Mouse (Mus musculus) layer of hippocampus, postnatal 25 days (tissue): Measurements from ENCODE around the gene Snrnp200. TPM values are rescaled to one million over a fixed set of nuclear protein-coding genes. Genes with fewer than 3 reads are reported as not detected.
"Not testable (repeated sequence)": the region's sequence is repeated elsewhere in the genome, so short reads cannot be mapped to it uniquely, and the experiment has no call there.

Source experiments
- DNase-seq, 2 experiments: peaks; one replicate each; pipeline ENCODE4 v3.0.0; 2022; ENCODE audit warnings: mixed read lengths in 2 of 2, low spot score in 1 of 2; ENCODE audit errors: extremely low spot score in 1 of 2
- total RNA-seq, 2 experiments: library from RNA; stranded (reverse); gene quantifications; 2 replicates each; pipeline ENCODE4 v1.2.3; 2021

The Snrnp200 gene
- total RNA-seq: 10 to 100 TPM; 84.2 to 88.6 TPM

DNA sequence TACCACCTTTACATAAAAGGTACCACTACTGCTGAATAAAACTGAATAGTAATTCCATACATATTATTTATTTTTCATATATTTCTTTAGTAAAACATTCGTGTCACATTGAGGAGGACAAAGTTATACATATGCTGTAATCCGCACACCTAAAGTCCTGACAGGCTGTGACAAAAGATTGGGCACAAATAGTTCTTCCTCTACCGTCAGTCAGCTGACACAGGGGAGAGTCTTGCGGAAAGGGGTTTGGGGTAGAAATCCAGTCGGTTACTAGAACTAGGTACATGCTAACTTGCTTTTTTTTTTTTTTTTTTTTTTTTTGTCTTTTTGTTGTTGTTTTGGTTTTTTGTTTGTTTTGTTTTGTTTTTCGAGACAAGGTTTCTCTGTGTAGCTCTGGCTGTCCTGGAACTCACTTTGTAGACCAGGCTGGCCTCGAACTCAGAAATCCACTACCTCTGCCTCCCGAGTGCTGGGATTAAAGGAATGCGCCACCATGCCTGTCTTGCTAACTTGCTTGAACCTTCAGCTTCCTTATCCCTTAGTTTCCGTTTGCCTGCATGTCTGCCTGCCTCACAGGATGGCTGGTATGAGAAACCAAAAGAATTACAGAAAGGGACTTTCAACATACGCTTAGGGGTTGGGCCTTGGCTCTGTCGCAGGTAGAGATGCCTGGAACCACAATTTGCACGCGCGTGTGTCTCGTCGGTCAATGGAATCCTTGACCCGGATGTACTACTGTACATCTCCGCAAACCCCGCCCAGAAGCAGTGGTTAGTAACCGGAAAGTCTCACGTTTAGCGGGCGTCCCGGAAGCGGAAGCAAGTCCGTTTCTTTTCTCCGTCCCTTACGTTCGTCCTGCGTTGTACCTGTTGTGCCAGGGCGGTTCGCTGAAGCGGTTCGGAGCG lies at the start of gene Snrnp200, which contains the start of gene 1810024B03Rik:
TSS of gene Snrnp200 (plus strand) at position 840 of the 905 bp plus-strand sequence.
TSS of gene 1810024B03Rik (minus strand) at position 734 of the 905 bp plus-strand sequence.
- DNase-seq: peak; percentile 81 to 85

DNA sequence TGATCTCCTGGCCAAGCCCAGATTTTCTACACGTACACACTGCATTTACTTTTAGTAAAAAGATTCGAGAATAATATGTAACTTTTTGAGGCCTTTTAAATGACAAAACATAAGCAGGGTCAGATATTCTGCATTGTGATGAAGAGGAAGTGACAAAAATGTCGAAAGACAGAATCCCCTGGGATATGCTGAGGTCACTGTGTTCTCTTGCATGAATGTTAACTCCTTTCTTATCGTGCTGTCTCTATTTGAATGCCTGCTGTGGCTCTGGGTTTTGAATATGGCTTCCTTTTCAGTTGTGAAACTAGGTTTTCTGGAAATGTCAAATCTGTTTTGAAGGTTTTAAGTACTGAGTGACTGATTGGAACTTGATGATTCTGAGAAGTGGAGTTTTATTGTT lies 42.5 kb upstream of the Snrnp200 start:
- DNase-seq: no peak

DNA sequence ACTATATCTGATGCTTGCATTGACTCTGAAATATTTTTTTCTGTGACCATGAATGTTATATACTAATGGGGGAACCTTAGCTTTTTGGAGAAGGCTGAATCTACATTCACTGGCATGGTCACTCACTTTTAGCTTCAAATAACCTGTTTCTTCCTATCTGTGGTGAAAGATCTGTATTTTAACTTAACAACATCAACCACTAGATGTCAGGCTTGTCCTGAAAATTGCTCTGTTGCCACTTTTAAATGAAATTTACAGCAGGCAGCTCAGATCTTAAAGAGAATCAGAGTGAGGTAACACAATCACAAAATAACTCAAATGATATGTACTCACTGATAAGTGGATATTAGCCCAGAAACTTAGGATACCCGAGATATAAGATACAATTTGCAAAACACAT lies 41.9 kb upstream of the Snrnp200 start:
- DNase-seq: not testable (repeated sequence)

DNA sequence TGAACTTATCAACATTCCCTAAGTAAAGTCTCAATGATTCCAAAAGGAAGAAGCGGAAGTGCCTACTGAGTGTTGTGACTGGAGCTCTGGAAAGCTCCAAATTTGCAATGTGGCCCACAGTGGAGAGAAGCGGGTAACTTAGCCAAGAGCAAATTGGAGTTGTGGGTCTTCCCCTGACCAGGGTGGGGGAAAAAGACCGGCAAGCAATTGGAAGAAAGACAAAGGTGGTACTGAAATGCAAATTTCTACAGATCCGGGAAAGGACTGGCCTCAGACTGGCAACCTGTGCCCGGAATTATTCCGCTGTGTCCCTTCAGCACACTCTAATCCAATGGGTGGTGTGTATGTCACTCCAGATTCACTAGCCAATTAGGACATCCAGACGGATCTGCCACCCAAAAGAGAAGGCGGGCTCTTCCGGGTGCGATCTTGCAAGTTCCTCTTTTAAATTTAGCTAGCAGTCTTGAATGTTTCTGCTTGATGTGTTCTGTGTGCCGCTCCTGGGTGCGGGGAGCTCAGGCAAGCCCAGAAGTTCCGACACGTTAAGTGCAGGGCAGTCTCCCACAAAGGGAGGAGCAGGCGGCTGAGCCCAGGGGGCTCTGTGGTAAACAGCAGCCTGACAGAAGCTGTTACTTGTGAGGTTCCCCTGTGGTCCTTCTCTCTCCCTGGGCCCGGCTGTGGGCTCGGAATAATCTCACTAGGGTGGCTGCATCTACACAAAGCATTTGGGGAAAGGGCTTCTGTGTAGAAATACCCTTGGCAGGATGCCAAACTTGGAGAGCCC lies 25.4 kb upstream of the Snrnp200 start:
- DNase-seq: peak; percentile 52 to 61

DNA sequence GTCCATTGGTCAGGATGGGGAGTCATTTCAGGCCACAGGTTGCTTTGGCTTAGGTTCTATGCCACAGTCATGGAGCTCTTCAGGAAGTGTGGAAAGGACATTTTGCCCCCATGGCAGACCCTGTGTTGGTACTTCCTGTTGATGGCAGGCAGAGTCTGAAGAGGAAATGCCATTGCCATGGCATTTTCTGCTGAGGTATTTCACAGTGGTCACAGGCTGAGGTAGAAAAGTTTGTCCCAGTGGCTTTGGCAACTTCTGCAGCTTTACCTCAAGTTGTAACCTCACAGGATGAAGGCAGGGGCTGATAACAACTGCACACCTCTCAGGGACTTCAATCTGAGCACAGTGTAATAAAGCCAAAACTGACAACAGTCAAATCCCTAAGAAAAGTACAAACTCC lies 18.6 kb upstream of the Snrnp200 start:
- DNase-seq: no peak

DNA sequence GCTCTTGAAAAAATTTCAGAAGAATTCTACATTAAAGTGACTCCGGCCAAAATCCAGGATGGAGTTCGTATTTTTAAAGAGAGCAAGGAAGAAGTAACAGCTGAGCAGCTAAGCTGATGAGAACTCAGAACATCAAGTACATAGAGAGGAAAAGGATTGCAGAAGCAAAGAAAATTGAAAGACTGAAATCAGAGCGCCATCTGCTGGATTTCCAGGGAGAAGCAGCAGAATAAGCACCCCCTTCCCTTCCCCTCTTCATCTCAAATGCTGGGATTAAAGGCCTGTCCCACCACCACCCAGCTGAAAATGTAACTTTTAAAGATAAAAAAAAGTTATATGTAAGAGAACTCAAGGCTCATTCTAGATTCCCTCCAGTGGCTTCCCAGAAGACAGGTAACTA lies 3.3 kb upstream of the Snrnp200 start:
- peak; percentile 44 to 75 for DNase-seq

DNA sequence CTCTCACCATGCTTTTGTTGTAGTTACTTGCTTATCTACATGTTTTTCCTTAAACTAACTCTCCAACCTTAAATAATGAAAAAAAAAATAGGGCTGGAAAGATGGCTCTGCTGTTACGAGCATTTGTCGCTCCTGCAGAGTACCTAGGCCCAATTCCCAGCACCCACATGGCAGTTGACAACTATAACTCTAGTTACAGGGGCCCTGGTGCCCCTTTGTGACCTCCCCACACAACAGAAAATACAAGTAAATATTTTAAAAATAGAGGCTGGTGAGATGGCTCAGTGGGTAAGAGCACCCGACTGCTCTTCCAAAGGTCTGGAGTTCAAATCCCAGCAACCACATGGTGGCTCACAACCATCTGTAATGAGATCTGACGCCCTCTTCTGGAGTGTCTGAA lies 2.2 kb upstream of the Snrnp200 start:
- not testable (repeated sequence) for DNase-seq

DNA sequence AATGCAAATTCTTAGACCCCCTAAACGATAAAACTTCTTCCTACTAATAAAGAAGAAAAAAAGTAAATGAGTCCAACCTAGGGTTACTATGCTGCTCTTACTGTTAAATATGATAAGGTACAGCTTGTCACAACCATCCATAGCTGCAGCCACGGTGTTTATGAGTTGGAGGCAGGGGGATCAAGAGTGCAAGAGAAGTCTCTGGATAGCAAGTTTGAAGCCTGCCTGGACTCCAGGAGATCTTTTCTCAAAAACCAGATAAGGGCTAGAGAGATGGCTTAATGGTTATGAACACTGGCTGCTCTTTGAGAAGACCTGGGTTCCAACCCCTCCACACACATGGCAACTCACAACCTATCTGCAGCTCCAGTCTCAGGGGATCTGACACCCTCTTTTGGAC lies 1.3 kb upstream of the Snrnp200 start:
- DNase-seq: no peak

DNA sequence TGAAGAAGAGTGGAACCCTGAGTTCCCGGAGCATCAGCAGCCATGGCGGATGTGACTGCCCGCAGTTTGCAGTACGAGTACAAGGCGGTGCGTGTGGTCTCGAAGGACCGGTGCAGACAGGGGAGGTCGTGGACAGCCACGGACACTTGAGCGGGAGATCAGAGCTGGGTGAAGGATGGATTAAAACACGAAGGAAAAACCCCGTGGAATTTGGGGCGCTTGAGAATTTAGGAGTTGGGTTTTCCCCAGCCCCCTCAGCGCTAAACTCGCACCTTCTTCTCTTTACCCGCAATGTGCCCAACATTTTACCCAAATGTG lies 225 bp downstream of the Snrnp200 start:
- no peak for DNase-seq

DNA sequence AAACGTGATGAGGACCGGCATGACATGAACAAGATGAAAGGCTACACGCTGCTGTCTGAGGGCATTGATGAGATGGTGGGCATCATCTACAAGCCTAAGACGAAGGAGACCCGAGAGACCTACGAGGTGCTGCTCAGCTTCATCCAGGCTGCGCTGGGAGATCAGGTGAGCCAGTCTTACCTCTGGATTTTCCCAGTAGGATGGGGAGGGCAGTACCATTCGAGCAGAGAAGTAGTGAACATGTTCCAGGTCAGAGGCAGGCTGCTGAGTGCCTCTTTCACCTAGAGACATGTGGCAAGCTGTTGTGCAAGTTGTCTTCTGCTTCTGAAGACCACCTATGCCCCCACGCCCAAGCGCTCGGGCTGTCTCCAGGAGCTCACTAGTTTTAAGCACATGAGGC lies 2.5 kb downstream of the Snrnp200 start:
- no peak for DNase-seq

DNA sequence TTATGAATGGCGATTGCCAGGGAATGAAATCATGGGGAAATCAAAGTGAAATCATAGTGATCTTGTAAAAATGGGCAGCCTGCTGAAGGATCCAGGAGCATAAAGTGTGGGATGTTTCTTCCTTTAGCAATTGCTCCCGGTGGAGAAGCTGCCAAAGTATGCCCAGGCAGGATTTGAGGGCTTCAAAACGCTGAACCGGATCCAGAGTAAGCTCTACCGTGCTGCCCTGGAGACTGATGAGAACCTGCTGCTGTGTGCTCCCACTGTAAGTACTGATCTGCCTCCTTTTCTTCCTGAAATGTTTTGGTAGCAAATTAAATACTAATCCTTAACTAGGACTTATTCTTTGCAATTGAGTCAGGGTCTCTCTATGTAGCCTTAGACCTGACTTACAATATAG lies 9.6 kb downstream of the Snrnp200 start:
- DNase-seq: no peak

DNA sequence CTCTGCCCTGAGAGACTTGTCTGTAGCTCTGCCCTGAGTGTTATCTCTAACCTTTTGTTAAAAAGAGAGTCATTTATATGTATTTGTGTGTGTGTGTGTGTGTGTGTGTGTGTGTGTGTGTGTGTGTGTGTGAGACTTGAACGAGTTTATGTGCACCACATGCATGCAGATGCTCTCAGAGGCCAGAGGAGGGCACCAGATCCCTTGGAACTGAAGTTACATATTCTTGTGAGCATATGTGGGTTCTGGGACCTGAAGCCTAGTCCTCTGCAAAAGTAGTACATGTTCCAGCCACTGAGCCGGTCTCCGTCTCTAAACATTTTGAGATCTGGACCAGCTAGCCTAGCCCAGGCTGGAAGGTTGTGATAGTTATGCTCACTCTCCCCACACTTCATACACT lies 17.1 kb downstream of the Snrnp200 start:
- DNase-seq: no peak

DNA sequence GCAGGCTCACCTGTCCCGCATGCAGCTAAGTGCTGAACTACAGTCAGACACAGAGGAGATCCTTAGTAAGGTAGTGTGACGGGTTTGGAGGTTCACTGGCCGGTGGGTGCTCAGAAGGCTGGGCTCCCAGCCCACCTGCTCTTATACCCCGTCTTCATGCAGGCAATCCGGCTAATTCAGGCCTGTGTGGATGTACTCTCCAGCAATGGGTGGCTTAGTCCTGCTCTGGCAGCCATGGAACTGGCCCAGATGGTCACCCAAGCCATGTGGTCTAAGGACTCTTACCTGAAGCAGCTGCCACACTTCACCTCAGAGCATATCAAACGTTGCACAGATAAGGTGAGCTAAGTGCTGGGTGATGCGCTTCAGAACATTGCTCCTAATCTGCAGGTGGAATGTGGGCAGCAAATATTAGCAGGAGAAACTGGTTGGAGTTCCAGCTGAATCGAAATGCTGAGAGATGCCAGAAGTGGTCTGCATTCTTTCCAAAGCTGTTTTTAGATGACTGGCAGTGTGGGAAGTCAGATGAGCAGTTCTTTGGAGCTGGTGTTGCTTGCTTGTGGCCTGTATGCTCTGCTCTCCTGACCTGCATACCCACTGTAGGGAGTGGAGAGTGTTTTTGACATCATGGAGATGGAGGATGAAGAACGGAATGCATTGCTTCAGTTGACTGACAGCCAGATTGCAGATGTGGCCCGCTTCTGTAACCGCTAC lies 29.9 kb downstream of the Snrnp200 start:
- DNase-seq: no peak

DNA sequence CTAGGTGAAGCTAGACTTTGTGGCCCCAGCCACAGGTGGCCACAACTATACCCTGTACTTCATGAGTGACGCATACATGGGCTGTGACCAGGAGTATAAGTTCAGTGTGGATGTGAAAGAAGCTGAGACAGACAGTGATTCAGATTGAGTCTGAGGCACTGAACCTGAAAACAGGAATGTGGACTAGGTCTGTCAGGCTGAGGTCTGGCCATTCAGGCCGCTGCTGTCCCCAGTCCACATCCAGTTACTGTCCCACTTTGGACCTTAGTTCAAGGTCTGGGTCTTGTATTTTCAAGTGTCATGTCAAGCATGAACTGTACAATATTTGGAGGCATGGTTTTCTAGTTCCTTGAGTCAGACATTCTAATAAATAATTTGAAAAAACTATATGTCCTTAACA lies 31.9 kb downstream of the Snrnp200 start:
- DNase-seq: no peak

DNA sequence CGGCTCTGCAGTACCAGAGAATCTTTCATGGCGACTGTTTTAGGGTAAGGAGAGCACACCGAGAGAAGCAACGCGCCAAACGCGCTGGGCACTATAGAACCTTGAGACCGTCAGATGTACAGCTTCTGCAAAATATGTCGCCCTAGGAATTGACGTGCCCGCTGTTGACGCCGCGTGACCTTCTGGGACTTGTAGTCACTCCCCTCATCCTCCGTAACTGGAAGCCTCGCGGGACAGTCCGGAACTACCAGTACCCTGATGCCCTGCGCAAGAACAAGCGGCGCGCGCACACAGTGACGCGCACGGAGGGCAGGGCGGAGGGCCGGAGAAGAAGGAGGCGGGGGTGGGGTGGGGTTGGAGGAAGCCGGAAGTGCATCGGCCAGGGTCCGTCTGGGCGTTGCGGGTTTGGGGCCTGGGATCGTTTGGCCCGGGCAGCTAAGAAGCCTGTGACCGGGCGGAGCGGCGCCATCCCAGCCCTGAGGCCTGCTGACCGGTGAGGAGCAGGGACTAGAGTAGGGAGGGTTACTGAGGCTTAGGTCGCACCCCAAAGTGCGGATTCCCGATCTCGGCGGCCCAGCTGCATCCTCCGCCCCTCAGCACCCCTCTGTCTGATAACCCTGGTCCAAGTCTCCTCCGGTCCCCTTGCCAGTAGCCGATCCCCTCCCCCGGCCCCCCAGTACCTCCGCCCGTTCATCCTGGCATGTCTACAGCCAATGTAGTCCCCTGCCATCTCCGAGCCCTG lies 39.6 kb downstream of the Snrnp200 start, which contains the start of the genes Ciao1 and Tmem127:
TSS of gene Ciao1 (minus strand) at position 225 of the 742 bp plus-strand sequence.
TSS of gene Tmem127 (plus strand) at position 317 of the 742 bp plus-strand sequence.
- peak; percentile 89 to 90 for DNase-seq

DNA sequence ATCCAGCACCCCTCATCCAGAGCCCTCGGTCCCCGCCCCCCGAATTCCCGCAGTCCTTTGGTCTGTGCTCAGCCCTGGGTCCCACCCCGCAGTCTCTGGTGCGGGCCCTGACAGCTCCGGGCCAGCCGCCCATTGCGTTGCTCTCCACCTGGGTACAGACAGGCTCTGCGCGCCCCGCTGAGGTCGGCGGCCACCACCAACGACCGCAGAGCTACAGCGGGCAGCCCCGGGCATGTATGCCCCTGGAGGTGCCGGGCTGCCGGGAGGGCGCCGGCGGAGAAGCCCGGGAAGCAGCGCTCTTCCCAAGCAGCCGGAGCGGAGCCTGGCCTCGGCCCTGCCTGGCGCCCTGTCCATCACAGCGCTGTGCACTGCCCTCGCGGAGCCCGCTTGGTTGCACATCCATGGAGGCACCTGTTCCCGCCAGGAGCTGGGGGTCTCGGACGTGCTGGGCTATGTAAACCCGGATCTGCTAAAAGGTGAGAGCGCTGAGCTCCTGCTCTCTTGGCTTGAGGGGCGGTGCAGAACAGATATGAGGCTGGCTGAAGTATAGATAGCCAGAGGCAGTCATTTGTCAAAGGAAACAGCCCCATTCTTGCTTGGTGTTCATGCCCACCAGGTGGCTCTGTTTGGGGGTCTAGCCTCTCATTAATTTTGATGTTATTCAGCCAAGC lies 40.3 kb downstream of the Snrnp200 start:
- peak in 1 of 2 experiments; percentile 33 for DNase-seq

DNA sequence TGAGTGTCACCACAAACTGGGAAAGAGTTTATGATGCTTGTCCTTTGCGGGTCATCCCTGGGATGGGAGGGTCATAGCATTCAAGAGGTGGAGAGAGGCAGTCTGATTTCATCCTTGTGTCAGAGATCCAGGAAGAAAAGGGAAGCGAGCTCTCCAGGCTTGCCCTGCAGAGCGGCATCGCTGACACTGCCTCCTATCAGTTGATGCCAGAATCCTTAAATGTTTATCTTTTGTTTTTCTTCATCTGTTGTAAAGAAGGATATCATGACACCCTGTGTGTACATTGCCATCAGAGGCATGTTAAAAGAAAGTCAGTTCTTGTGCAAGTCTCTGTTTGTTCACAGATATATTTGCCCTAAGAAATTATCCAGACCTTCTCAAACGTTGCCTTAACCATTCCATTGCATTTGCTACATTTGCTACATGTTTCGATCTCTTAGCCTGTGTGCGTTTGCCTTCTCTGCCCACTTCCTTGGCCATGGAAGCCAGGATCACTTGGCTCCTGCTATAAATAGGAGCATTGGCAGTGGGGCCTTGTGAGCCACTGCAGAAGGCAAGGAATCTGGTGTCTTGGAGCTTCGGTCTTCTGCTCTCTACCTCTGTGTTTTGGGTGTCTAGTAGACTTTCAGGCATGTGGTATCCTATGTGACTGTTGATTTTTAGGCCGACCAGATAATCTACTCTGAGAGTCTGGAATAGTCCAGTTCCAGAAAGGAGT lies 42.3 kb downstream of the Snrnp200 start:
- DNase-seq: no peak

DNA sequence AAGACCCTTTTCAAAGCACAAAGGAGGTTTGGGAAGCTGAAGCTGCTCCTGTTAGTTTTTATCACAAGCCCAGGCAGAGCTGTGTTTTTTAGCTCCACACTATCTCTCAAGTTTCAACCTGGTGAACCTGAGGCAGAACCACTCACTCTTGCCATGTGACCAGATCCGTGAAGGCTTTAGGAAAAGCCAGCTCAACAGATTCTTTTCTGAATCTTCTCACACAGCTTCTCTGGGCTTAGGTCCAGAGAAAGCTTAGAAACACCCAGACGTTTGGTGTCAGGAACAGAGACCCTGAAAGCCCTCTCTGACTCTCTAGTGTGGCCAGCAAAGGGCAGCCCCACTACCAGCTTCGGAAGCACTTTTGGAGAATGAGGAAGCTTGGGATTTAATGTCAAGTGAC lies 43.3 kb downstream of the Snrnp200 start:
- DNase-seq: no peak
